Mouse (Mus musculus) layer of hippocampus, postnatal 36 days (tissue): ENCODE measurements around the gene Rcsd1. TPM values are rescaled to one million over a fixed set of nuclear protein-coding genes. Genes with fewer than 3 reads are reported as not detected.

Source experiments
- DNase-seq, 2 experiments: peaks; one replicate each; pipeline ENCODE4 v3.0.0; 2022
- total RNA-seq, 2 experiments: library from RNA; stranded (reverse); gene quantifications; 2 replicates each; pipeline ENCODE4 v1.2.3; 2021

The Rcsd1 gene
- total RNA-seq, 2 experiments from 2014 or later: 3.7 to 4.8 TPM

- no peak for DNase-seq
Measured at GRCm38 (mm10) chr1:165661725-165662124, 47.8 kb downstream of the Rcsd1 start.

GRCm38 (mm10) chr1:165661191-165661590 lies 48.4 kb downstream of the Rcsd1 start:
- no peak for DNase-seq

- DNase-seq: peak in 1 of 2 experiments; percentile 50
Measured at GRCm38 (mm10) chr1:165660774-165661173, 48.8 kb downstream of the Rcsd1 start.

GRCm38 (mm10) chr1:165658602-165659001 lies 51.0 kb downstream of the Rcsd1 start:
- peak; percentile 65 to 71 for DNase-seq

- DNase-seq: no peak
Measured at GRCm38 (mm10) chr1:165655482-165655881, 54.1 kb downstream of the Rcsd1 start.

GRCm38 (mm10) chr1:165655022-165655421 lies 54.5 kb downstream of the Rcsd1 start:
- no peak for DNase-seq

- no peak for DNase-seq
Measured at GRCm38 (mm10) chr1:165653126-165653885, 56.3 kb downstream of the Rcsd1 start.

GRCm38 (mm10) chr1:165652507-165652906 lies 57.0 kb downstream of the Rcsd1 start:
- DNase-seq: no peak

- DNase-seq: no peak
Measured at GRCm38 (mm10) chr1:165651158-165651557, 58.4 kb downstream of the Rcsd1 start.

GRCm38 (mm10) chr1:165645102-165645501 lies 64.5 kb downstream of the Rcsd1 start:
- DNase-seq: no peak

- no peak for DNase-seq
Measured at GRCm38 (mm10) chr1:165643735-165644134, 65.8 kb downstream of the Rcsd1 start.

GRCm38 (mm10) chr1:165642780-165643311 lies 66.7 kb downstream of the Rcsd1 start:
- DNase-seq: peak; percentile 44

- peak; percentile 93 to 95 for DNase-seq
Measured at GRCm38 (mm10) chr1:165641786-165642771, 67.5 kb downstream of the Rcsd1 start.

- peak; percentile 64 to 79 for DNase-seq
Measured at GRCm38 (mm10) chr1:165641271-165641771, 68.2 kb downstream of the Rcsd1 start.

- DNase-seq: no peak
Measured at GRCm38 (mm10) chr1:165636289-165636688, 73.3 kb downstream of the Rcsd1 start.

- no peak for DNase-seq
Measured at GRCm38 (mm10) chr1:165635055-165635897, 74.3 kb downstream of the Rcsd1 start.

- peak; percentile 98 for DNase-seq
Measured at GRCm38 (mm10) chr1:165634151-165634884, 75.2 kb downstream of the Rcsd1 start, which contains the start of gene Mpzl1. TSS of gene Mpzl1 (minus strand) at chr1:165634538.

- DNase-seq: no peak
Measured at GRCm38 (mm10) chr1:165633345-165633744, 76.2 kb downstream of the Rcsd1 start.

- no peak for DNase-seq
Measured at GRCm38 (mm10) chr1:165631136-165631535, 78.4 kb downstream of the Rcsd1 start.

GRCm38 (mm10) chr1:165629975-165630374 lies 79.6 kb downstream of the Rcsd1 start:
- no peak for DNase-seq

GRCm38 (mm10) chr1:165628603-165629002 lies 81.0 kb downstream of the Rcsd1 start:
- no peak for DNase-seq
